Mouse (Mus musculus) intestine, embryonic 15.5 days (tissue): ENCODE data around the gene Tas2r143. TPM values are rescaled to one million over a fixed set of nuclear protein-coding genes. Genes with fewer than 3 reads are reported as not detected.

Experiments used
- ATAC-seq: fragments of 200-750 bp; cut with Nextera tagmentation; 2 replicates; pipeline ENCODE4 v1.8.0; 2017; ENCODE audit warnings: moderate TSS enrichment, moderate library complexity
- H3K27ac ChIP-seq: fragments of 300-500 bp; sonication (generic); 2 replicates; pipeline ENCODE4 v1.5.1; 2015; ENCODE audit warnings: mild to moderate bottlenecking, inconsistent platforms
- H3K27me3 ChIP-seq: fragments of 300-500 bp; sonication (generic); replicated peaks from 2 replicates; pipeline ENCODE4 v1.6.1; 2015; ENCODE audit warnings: inconsistent platforms
- H3K36me3 ChIP-seq: fragments of 300-500 bp; sonication (generic); 2 replicates; pipeline ENCODE4 v1.6.1; 2015; ENCODE audit warnings: inconsistent platforms
- H3K4me1 ChIP-seq: fragments of 300-500 bp; sonication (generic); replicated peaks from 2 replicates; pipeline ENCODE4 v1.6.1; 2015; ENCODE audit warnings: inconsistent platforms
- H3K4me2 ChIP-seq: fragments of 300-500 bp; sonication (generic); replicated peaks from 2 replicates; pipeline ENCODE4 v1.6.1; 2015; ENCODE audit warnings: mild to moderate bottlenecking, inconsistent platforms
- H3K4me3 ChIP-seq: fragments of 300-500 bp; sonication (generic); replicated peaks from 2 replicates; pipeline ENCODE4 v1.5.1; 2015; ENCODE audit warnings: inconsistent platforms
- H3K9ac ChIP-seq: fragments of 300-500 bp; sonication (generic); 2 replicates; pipeline ENCODE4 v1.6.1; 2015; ENCODE audit warnings: inconsistent platforms
- H3K9me3 ChIP-seq: fragments of 300-500 bp; sonication (generic); 2 replicates; pipeline ENCODE4 v1.6.1; 2016; ENCODE audit warnings: inconsistent platforms
- WGBS: fragments of 180-500 bp; shearing (Covaris S2); methylation state at CpG from one replicate; pipeline ENCODE4 v1.1.7; 2015; 5-methylcytosine and 5-hydroxymethylcytosine counted together
- polyA plus RNA-seq: library from polyadenylated mRNA; unstranded; fragments of >200 nt; fragmentation: Nextera tagmentation; extraction: Ambion mirVana; gene quantifications from 2 replicates; pipeline ENCODE4 v1.2.1, GENCODE M21; 2015

Gene Tas2r143
- not detected in 2 replicates for polyA plus RNA-seq

DNA sequence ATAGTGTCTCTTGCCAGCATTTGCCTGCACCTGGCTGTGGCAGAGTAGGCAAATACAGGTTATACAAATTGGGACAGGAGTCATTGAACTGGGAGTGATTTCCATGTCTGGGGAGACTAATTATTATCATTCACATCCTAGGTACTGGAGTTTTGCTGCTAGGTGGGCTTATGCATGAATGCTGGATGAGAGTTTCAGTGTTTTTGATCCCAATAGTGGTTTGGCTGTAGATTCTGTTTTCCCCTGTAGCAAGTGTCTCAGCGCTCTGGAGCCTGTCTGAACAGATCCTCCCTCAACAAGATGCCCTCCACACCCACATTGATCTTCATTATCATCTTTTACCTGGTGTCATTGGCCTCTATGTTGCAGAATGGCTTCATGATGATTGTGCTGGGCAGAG, at the start of gene Tas2r143:
Tas2r143 (plus strand) TSS at position 301 of the 400 bp plus-strand sequence.
- 85% methylated on average over 1 of the region's 1 CpGs for WGBS
- Histone ChIP-seq H3K36me3 (no peaks in the 10 kb centered on the region), H3K9ac (no peak within 1 kb of the TSS), H3K27me3 (no peaks in the 10 kb centered on the region), H3K9me3 (no peaks in the 10 kb centered on the region), H3K27ac (no peak within 1 kb of the TSS), H3K4me3 (no peak within 1 kb of the TSS), H3K4me1 (peaks cover 6% of the 10 kb centered on the region; the same call in 1 of the 2 replicates), H3K4me2 (no peak within 1 kb of the TSS)
- no peak for ATAC-seq

- WGBS: 46% methylated on average over 13 of the region's 13 CpGs
- Histone ChIP-seq H3K9me3 (no peaks in the 10 kb centered on the region), H3K9ac (peak overlapping the region; percentile 88), H3K4me2 (peak overlapping the region; percentile 90), H3K27ac (peak overlapping the region; percentile 98), H3K36me3 (peaks cover 6% of the 10 kb centered on the region; the same call in 1 of the 2 replicates), H3K4me3 (peak overlapping the region; percentile 83), H3K4me1 (peaks cover 41% of the 10 kb centered on the region), H3K27me3 (no peaks in the 10 kb centered on the region)
- no peak for ATAC-seq
These were observed 48.9 kb upstream of the Tas2r143 start for GRCm38 (mm10) chr6:42350968-42351775.

DNA sequence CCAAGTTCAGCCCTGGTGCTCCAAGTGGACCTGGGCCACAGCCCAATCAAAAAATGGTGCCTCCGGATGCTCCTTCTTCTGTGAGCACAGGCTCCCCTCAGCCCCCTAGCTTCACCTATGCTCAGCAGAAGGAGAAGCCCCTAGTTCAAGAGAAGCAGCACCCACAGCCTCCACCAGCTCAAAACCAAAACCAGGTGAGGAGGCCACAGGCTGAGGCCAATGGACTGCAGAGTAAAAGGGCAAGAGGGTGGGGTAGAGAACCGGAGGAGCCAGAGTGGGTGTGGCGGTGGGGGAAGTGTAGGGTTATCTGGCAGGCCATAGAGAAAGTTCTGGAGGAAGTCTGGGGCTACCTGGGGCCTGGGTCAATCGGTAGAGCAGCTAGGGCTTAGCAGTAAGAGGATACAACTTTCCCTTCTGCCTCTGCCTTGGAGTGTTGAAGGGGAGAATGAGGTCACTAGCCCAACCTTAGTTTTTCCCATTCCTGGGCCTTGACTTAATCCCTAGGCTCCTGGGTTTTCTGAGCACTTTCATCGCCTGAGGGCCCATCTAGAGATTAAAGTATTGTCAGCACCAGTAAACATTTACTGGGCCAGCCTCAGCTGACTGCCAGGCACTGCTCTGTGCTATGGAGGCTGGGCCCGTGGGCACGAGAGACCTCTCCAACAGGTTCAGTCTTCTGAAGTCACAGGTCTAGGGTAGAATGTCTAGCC, 48.1 kb upstream of the Tas2r143 start:
- WGBS: 60% methylated on average over 7 of the region's 7 CpGs
- Histone ChIP-seq H3K9ac (peak overlapping the region; percentile 11), H3K4me2 (peak overlapping the region; percentile 90), H3K27ac (no peak overlapping the region), H3K9me3 (no peaks in the 10 kb centered on the region), H3K36me3 (peaks cover 11% of the 10 kb centered on the region; the same call in 1 of the 2 replicates), H3K4me3 (peak overlapping the region; percentile 83), H3K27me3 (no peaks in the 10 kb centered on the region), H3K4me1 (peaks cover 41% of the 10 kb centered on the region)
- ATAC-seq: no peak

DNA sequence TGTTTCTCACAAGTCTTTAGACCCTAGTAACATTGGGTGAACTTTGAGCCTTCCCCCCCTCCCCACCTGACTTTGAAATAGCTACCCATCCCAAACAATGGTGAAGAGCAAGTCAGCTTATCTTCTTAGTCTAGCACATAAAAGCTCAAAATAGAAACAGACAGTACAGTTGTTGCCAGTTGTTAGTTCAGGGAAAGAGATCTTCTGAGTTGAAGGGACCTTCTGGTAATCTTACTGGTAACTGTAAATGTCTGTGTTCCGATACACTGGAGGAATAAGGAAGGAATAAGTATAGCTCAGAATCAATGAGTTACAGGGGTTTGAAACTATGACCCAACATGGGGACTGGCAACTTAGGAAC, 47.6 kb upstream of the Tas2r143 start:
- Histone ChIP-seq H3K27ac (no peak overlapping the region), H3K9me3 (no peaks in the 10 kb centered on the region), H3K27me3 (no peaks in the 10 kb centered on the region), H3K4me2 (peak overlapping the region; percentile 90), H3K36me3 (peaks cover 17% of the 10 kb centered on the region; the same call in 1 of the 2 replicates), H3K4me3 (no peak overlapping the region), H3K9ac (no peak overlapping the region), H3K4me1 (peaks cover 43% of the 10 kb centered on the region)
- 96% methylated on average over 1 of the region's 1 CpGs for WGBS
- ATAC-seq: no peak

GRCm38 (mm10) chr6:42353180-42353579, 46.9 kb upstream of the Tas2r143 start:
- Histone ChIP-seq H3K36me3 (peaks cover 24% of the 10 kb centered on the region), H3K4me1 (peaks cover 43% of the 10 kb centered on the region), H3K27ac (no peak overlapping the region; the same call in 1 of the 2 replicates), H3K9ac (no peak overlapping the region), H3K27me3 (no peaks in the 10 kb centered on the region), H3K4me3 (no peak overlapping the region), H3K4me2 (peak overlapping the region; percentile 90), H3K9me3 (no peaks in the 10 kb centered on the region)
- no peak for ATAC-seq
- 78% methylated on average over 8 of the region's 8 CpGs for WGBS

DNA sequence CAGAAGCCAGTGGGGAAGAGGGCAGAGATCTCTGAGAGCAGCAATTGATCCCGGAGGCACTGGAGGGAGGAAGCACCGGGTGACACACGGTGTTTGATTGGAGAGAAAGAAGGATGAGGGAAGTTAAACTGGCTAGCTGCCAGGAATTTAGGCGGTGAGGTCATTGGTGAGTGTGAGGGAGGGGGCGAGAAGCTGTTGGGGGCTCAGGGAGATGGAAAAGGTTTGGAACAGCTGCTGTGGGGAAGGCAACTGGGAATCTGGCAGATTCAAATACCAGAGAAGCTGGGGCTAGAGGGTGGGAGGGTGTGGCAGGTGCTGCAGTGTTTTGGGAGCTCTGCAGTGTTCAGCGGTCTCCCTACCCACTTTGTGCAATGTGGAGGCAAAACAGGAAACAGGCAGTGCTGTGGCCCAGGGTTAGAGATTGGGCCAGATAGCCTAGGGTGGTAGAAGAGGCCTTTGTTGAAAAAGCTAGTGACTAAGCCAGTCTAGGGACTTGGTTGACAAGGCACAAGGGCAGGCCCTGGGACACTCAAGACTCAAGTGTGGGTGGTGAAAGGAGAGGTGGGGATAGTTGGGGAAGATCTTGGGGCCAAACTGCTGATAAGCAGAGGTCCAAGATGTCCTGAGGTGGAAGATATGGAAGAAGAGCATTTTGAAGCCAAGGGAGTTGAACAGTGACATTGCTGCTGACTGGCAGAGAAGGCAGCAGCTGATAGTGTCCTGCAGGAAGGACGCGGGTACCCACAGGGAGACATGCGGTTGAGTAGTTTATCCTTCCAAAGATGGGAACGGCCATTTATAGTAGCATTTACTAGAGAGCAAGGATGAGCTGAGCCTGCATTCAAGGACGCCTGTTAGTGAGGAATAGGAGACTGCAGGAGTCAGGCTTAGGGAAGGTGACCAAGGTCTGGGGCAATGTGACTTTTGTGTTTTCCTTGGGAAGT, 45.7 kb upstream of the Tas2r143 start:
- 52% methylated on average over 11 of the region's 11 CpGs for WGBS
- no peak overlapping the region for H3K9ac ChIP-seq
- H3K9me3 ChIP-seq: no peaks in the 10 kb centered on the region
- peaks cover 40% of the 10 kb centered on the region for H3K4me1 ChIP-seq
- no peak overlapping the region for H3K4me3 ChIP-seq
- H3K36me3 ChIP-seq: peaks cover 25% of the 10 kb centered on the region
- no peaks in the 10 kb centered on the region for H3K27me3 ChIP-seq
- peak overlapping the region; percentile 90 for H3K4me2 ChIP-seq
- no peak for ATAC-seq
- no peak overlapping the region for H3K27ac ChIP-seq

GRCm38 (mm10) chr6:42355366-42355765, 44.7 kb upstream of the Tas2r143 start:
- Histone ChIP-seq H3K4me2 (no peak overlapping the region), H3K4me1 (peaks cover 40% of the 10 kb centered on the region), H3K9me3 (no peaks in the 10 kb centered on the region), H3K36me3 (peaks cover 25% of the 10 kb centered on the region), H3K4me3 (no peak overlapping the region), H3K27ac (no peak overlapping the region), H3K9ac (no peak overlapping the region), H3K27me3 (no peaks in the 10 kb centered on the region)
- WGBS: 90% methylated on average over 6 of the region's 6 CpGs
- ATAC-seq: no peak

DNA sequence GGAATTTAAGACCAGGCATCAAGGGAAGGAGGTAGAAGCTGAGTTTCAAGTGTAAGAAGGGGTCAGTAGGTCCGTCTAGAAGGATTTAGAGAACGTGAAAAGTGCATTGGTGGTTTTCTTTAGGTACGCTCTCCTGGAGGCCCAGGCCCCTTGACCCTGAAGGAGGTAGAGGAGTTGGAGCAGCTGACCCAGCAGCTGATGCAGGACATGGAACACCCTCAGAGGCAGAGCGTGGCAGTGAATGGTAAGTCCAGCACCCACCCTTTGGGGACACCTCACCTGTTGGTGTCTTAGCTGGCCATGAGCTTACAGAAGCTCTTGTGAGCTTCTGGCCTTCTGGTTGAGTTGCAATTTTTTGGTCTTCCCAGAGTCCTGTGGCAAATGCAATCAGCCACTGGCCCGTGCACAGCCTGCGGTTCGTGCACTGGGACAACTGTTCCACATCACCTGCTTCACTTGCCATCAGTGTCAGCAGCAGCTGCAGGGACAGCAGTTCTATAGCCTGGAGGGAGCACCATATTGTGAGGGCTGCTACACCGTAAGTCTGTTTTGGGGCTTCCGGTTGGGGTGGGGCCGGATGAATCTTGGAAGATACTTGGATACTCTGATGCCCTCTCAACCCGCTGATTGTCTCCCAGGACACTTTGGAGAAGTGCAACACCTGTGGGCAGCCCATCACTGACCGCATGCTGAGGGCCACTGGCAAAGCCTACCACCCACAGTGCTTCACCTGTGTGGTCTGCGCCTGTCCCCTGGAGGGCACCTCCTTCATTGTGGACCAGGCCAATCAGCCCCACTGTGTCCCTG, 44.0 kb upstream of the Tas2r143 start:
- no peak overlapping the region for H3K27ac ChIP-seq
- 93% methylated on average over 13 of the region's 13 CpGs for WGBS
- no peak overlapping the region for H3K4me2 ChIP-seq
- peaks cover 35% of the 10 kb centered on the region for H3K4me1 ChIP-seq
- ATAC-seq: no peak
- H3K9me3 ChIP-seq: no peaks in the 10 kb centered on the region
- H3K9ac ChIP-seq: no peak overlapping the region
- H3K36me3 ChIP-seq: peaks cover 25% of the 10 kb centered on the region
- no peaks in the 10 kb centered on the region for H3K27me3 ChIP-seq
- H3K4me3 ChIP-seq: no peak overlapping the region

- no peaks in the 10 kb centered on the region for H3K9me3 ChIP-seq
- no peak overlapping the region for H3K27ac ChIP-seq
- peaks cover 25% of the 10 kb centered on the region for H3K36me3 ChIP-seq
- no peak overlapping the region for H3K9ac ChIP-seq
- no peaks in the 10 kb centered on the region for H3K27me3 ChIP-seq
- peak; percentile 67 for ATAC-seq
- no peak overlapping the region for H3K4me2 ChIP-seq
- H3K4me1 ChIP-seq: peaks cover 26% of the 10 kb centered on the region
- no peak overlapping the region for H3K4me3 ChIP-seq
- 90% methylated on average over 5 of the region's 5 CpGs for WGBS
These were observed 43.1 kb upstream of the Tas2r143 start for GRCm38 (mm10) chr6:42356913-42357312.

- H3K4me1 ChIP-seq: peaks cover 16% of the 10 kb centered on the region
- H3K9ac ChIP-seq: no peak overlapping the region
- no peak for ATAC-seq
- H3K4me3 ChIP-seq: no peak overlapping the region
- peaks cover 25% of the 10 kb centered on the region for H3K36me3 ChIP-seq
- no peaks in the 10 kb centered on the region for H3K27me3 ChIP-seq
- H3K4me2 ChIP-seq: no peak overlapping the region
- 46% methylated on average over 6 of the region's 6 CpGs for WGBS
- no peaks in the 10 kb centered on the region for H3K9me3 ChIP-seq
- no peak overlapping the region for H3K27ac ChIP-seq
These were observed 42.1 kb upstream of the Tas2r143 start for GRCm38 (mm10) chr6:42357901-42358300.

DNA sequence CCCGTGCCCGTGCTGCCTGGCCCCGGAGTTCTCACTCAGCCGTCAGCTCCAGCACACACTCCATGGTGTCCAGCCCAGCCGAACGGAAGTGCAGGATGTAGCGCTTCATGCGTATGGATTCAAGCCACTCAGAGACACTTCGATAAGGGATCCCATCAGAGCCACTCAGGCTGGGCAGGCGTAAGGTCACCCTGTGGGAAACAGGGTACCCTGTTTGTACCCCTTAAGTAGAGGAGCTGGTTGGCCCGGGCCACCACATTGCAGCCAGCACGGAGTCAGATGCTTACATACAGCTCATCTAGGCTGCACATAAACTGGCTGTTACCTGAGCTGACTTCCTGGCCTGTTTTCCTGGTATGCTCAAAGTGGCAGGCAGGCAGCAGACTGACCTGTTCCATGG, 41.1 kb upstream of the Tas2r143 start:
- Histone ChIP-seq H3K36me3 (peaks cover 25% of the 10 kb centered on the region), H3K4me1 (0 out of 2 replicates have a peak, but pooled peaks cover 8% of the 10 kb centered on the region), H3K27me3 (no peaks in the 10 kb centered on the region), H3K4me3 (no peak overlapping the region), H3K4me2 (no peak overlapping the region), H3K27ac (peak overlapping the region; percentile 54; the same call in 1 of the 2 replicates), H3K9ac (no peak overlapping the region), H3K9me3 (no peaks in the 10 kb centered on the region)
- no peak for ATAC-seq
- WGBS: 90% methylated on average over 12 of the region's 12 CpGs
